Mouse (Mus musculus) B cell, adult 2 months (primary cell): Measurements from ENCODE around the gene Irf6.

ENCODE experiments used
- DNase-seq, 2 experiments: peaks; one replicate each; pipeline ENCODE4 v3.0.0; 2022

Irf6 gene

DNA sequence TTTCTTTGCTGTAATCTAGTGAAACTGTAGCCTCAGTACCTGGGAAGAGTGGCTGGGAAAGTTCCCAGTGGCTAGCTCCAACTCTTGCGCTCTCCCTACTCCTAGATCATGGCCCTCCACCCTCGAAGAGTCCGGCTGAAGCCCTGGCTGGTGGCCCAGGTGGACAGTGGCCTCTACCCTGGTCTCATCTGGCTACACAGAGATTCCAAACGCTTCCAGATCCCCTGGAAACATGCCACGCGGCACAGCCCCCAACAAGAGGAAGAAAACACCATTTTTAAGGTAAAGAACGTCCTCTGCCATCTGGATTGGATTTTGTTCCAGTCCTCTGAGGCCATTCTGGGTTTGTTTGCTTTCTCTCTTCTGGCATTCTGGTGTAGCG lies 4.2 kb downstream of the Irf6 start:
- no peak for DNase-seq

- DNase-seq, result no peak
These were observed 6.3 kb downstream of the Irf6 start for GRCm38 (mm10) chr1:193159163-193159562.

- no peak for DNase-seq
These were observed 6.7 kb downstream of the Irf6 start for GRCm38 (mm10) chr1:193159613-193160012.

DNA sequence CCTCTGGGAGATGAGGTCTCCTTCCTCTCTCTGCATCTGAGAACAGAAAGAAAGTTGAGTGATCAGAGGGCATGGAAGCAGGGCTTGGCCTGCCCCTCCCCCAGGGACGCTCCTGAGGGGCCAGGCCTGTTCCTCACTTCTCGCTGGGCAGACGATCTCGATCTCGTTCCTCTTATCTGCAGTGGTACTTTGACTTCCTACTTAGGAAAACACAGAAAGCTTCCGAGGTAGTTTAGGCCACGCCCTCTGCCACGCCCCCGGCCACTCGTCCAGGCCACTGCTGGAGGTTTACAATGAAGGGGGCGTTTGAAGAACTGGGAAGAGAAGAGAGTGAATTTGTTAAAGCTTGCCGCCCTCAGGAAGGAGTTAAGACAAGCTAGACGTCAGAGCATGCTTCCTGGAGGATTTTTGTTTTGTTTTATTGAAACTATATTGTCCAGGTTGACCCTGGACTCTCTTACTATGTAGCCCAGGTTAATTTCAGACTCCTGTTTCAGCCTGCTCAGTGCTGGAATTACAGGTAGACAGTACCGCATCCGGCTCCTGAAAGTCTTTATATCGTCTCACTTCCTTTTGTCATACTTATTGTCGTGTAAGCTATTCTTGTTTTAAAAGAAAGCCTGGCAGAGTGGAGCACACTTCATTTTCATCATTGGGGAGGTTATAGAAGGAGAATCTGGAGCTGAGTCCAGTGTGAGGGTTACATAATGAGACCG lies 7.6 kb downstream of the Irf6 start:
- peak; percentile 65 to 67 for DNase-seq

GRCm38 (mm10) chr1:193167746-193168145 lies 14.8 kb downstream of the Irf6 start, which contains the start of gene A130010J15Rik:
A130010J15Rik (plus strand) TSS chr1:193168046.
- no peak for DNase-seq

DNA sequence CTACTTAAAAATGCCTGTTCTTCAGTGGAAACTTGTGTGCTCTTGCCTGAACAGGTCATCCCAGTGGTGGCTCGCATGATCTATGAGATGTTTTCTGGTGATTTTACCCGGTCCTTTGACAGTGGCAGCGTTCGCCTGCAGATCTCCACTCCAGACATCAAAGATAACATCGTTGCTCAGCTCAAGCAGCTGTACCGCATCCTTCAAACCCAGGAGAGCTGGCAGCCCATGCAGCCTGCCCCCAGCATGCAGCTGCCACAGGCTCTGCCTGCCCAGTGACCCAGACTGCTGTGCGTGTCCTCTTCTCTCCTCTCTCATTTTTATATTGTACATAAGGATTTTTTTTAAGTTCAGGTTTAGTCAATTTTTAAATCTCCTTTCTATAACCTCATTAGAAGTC lies 16.3 kb downstream of the Irf6 start:
- no peak for DNase-seq

- DNase-seq, result peak in 1 of 2 experiments; percentile 44
These were observed 16.9 kb downstream of the Irf6 start for GRCm38 (mm10) chr1:193169856-193170255.

- peak; percentile 98 for DNase-seq
These were observed 20.3 kb downstream of the Irf6 start for GRCm38 (mm10) chr1:193172991-193173809.

GRCm38 (mm10) chr1:193173810-193174129 lies 20.9 kb downstream of the Irf6 start:
- DNase-seq, result no peak

GRCm38 (mm10) chr1:193174143-193174733 lies 21.3 kb downstream of the Irf6 start:
- no peak for DNase-seq

- peak; percentile 21 to 33 for DNase-seq
These were observed 28.2 kb downstream of the Irf6 start for GRCm38 (mm10) chr1:193181104-193181503.

- no peak for DNase-seq
These were observed 35.3 kb downstream of the Irf6 start for GRCm38 (mm10) chr1:193188257-193188656.

DNA sequence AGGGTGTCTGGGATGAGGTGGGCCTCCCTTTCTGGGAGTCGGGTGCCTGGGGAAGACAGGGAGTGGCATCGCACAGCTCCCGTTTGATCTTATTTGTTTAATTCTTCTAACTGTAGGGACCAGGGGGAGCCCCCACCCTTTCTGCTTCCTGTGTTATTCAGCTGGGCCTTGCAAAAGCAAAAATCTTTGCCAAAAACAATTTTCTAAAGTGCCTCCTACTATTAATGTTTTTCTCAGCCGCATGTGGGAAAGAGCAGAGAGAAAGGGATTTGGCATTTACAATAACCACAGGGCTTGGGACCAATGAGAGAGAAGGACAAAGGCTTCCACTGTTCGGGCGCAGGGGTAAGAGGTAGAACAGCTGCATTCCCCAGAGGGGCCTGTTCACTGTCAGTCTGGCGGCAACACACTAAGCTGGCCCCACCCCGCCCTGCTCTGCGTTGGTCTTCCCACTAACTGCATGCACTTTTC lies 36.3 kb downstream of the Irf6 start:
- peak; percentile 59 for DNase-seq

- DNase-seq, result no peak
These were observed 36.9 kb downstream of the Irf6 start for GRCm38 (mm10) chr1:193189771-193190170.

- peak in 1 of 2 experiments; percentile 26 for DNase-seq
These were observed 38.9 kb downstream of the Irf6 start for GRCm38 (mm10) chr1:193191675-193192283.

DNA sequence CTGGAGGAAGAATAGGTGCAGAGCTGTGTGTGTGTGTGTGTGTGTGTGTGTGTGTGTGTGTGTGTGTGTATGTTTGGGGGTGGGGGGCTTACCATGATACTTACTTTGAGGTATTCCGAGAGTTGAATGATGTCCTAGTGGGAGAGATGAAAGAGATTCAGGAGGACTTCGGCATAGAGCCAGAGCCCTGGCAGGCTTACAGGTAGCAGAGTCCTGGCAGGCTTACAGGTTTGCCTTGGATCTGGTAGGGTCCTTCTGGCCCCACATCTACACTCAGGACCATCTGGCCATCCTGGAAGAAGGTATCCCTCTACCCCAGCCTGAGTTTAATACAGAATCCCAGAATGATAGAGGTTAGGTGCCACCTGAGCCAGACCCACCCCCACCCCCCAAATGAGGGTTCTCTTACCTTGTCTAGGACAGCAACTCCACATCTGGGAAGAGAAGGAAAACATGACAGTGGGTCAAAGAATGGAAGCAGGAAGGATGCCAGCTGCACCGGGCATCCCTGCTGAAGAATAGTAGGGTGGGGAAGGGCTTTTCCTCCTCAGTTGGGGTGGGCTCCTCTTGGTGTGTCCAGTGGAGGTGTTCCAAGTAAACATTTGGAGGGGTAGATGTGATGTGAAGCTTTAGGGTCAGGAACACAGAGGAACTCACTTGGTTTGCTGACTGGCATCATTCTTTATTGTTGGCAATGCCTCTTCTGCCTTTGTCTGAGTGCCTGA lies 41.7 kb downstream of the Irf6 start:
- no peak for DNase-seq

GRCm38 (mm10) chr1:193195169-193195810 lies 42.4 kb downstream of the Irf6 start:
- DNase-seq, result no peak

GRCm38 (mm10) chr1:193197494-193198205 lies 44.7 kb downstream of the Irf6 start:
- no peak for DNase-seq

DNA sequence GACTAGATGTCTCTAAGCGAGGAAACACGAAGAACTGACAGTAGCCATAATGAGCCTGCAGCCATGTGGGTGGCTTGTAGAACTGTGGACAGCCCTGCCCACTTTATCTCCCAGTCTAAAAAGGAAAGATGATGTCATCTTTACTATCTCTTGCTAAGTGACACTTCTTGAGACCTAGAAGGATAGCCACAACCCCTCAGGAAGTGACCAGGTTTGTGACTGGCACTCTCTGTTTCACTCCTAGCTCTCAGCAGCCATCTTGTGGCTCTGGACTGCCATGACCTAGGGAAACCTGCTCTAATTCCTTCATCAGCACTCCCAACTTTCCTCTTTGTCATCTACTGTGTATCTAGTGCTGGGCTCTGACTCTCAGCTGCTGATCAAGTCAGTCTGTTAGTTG lies 45.4 kb downstream of the Irf6 start:
- DNase-seq, result no peak

GRCm38 (mm10) chr1:193200640-193201382 lies 47.9 kb downstream of the Irf6 start:
- DNase-seq, result peak in 1 of 2 experiments; percentile 54

GRCm38 (mm10) chr1:193201383-193201778 lies 48.5 kb downstream of the Irf6 start, which contains the start of gene Traf3ip3:
Traf3ip3 (minus strand) TSS chr1:193201703.
- peak; percentile 85 to 89 for DNase-seq
